Mouse (Mus musculus) adrenal gland, adult 8-10 months (tissue): Measurements from ENCODE around the gene Sox4. TPM values are rescaled to one million over a fixed set of nuclear protein-coding genes. Genes with fewer than 3 reads are reported as not detected.
A peak's percentile ranks its signal among the peaks of the same experiment; 100 is the strongest.

Source experiments
- DNase-seq: peaks from one replicate; pipeline ENCODE4 v3.0.0; 2022
- total RNA-seq, 4 experiments: library from RNA; stranded (reverse); gene quantifications; 2 replicates each; pipeline ENCODE4 v1.2.4; 2022

Sox4 gene
- 10 to 100 TPM; 21.8 to 31.1 (median 26.7) TPM for total RNA-seq

DNA sequence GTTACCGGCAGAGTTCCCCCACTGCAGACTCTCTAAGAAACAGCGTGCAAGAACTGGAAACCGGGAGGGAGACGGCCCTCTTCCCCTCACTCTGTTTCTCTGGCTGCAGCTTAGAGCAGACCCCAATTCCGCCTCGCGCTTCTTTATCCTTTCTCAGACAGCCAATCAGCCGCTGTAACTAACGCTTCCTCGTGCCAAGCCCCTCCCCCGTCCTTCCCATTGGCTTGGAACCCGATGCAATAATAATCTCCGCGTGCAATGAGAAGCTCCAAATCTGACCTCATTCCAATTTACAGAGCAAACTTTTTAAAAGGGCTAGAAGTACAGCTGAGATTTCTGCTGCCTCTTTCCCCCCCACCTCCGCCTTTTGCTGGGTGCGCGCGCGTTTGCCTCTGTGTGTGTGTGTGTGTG is at the start of gene Sox4:
Sox4 (minus strand) TSS at position 133 of the 411 bp plus-strand sequence.
- DNase-seq: peak; percentile 95

- DNase-seq: no peak
Measured at GRCm38 (mm10) chr13:28991899-28992664, 38.6 kb upstream of the Sox4 start.

DNA sequence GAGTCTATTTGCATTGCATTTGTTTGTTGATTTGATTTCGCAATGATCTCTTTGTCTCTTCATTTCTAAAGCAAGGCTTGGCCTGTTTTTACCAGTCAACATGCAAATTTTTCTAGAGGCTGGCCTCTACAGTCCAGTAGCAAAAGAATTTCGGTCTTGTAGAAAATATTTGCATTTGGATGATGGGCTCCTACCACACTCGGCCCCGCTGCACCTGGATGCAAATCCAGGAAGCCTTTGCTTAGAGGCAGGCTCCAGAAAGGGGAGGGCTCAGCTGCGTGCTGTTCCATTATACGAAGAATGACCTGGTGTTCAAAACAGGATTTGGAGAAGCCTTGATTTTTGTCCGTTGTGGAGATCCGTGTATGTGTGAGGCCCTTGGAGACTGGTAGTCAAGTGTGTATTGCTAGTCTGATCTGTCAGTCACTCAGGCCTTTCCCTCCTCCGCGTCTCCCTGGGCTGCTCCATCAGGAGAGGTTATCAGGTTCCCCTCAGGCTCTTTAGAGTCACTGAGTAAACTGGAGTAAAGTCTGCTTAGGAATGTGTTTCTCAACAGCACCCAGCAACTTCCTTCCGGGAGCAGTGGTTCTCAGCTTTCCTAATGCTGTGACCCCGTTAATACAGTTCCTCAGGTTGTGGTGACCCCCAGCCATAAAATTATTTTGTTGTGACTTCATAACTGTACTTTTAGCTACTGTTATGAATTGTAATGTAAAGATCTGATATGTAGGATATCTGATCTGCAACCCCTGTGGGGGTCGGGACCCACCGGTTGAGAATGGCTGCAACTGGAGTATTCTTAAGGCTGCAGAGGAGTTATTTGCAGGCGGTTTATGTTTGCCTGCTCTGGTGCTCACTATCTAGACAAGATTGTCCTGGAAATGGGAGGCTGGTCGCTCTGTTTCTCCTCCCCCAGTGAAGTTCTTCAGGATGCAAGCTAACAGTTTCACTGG is 35.5 kb upstream of the Sox4 start:
- DNase-seq: no peak

DNA sequence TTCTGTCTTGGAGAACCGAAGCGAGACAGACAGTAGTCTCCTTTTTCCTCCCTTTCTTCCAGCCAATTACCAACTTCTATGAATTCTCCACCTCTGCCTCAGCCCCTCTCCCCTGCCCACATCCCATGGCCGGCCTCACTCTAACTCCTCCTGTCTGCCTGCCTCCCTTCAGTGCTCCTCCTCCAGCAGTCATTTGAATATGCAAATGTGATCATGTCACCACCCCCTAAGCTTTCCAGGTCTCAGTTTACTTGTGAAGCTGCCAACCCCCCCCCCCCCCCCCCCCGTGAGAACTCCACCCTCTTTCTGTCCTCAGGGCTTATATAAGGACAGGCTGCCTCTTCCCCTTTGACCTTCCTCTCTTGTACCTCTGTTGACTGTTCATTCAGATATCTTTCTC is 27.2 kb upstream of the Sox4 start:
- DNase-seq: no peak

DNA sequence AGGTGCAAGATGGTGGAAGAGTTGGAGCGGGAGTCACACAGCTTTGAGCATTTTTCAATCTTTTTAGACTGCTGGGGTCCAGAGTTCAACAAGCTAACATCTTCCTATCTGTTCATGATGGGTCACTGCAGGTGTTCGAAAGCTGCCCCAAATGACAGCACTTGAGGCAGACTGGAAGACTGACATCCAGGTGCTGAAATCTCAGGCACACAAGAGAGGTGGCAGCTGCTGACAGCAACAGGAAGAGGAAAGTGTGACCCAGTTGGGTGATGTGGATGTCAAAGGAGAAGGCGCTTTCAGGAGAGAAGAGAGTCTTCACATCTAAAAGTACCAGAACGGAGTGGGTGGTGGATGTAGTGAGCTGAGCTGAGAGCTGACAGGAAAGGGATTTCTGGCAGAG is 21.5 kb upstream of the Sox4 start:
- DNase-seq: no peak

- no peak for DNase-seq
Measured at GRCm38 (mm10) chr13:28974597-28974996, 21.1 kb upstream of the Sox4 start.

- no peak for DNase-seq
Measured at GRCm38 (mm10) chr13:28960916-28961315, 7.4 kb upstream of the Sox4 start.

- peak; percentile 72 for DNase-seq
Measured at GRCm38 (mm10) chr13:28959458-28959978, 6.0 kb upstream of the Sox4 start.

- DNase-seq: no peak
Measured at GRCm38 (mm10) chr13:28959068-28959440, 5.5 kb upstream of the Sox4 start.

GRCm38 (mm10) chr13:28958211-28959067 is 4.9 kb upstream of the Sox4 start:
- DNase-seq: peak; percentile 64

DNA sequence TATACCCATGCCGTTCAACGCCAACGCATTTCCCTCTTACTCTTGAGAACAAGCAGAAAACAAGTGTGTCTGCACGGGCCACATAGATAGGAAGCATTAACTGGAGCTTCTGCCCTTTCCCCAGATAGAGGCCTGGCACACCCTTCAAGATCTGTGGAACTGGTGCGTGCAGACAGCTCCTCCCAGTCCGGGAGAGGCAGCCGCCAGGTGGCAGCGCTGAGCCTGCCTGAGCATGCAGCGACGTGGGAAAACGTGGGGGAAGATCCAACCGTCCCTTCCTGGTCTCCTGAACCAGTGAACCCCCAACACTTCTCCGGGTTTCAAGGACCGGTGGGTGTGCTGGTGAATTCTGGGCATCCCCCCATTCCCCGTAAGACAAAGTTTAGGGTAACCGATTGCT is 4.3 kb upstream of the Sox4 start:
- peak; percentile 91 for DNase-seq

GRCm38 (mm10) chr13:28952576-28953571 is 639 bp downstream of the Sox4 start:
- DNase-seq: peak; percentile 70

GRCm38 (mm10) chr13:28951691-28952575 is 1.6 kb downstream of the Sox4 start:
- DNase-seq: peak; percentile 19

DNA sequence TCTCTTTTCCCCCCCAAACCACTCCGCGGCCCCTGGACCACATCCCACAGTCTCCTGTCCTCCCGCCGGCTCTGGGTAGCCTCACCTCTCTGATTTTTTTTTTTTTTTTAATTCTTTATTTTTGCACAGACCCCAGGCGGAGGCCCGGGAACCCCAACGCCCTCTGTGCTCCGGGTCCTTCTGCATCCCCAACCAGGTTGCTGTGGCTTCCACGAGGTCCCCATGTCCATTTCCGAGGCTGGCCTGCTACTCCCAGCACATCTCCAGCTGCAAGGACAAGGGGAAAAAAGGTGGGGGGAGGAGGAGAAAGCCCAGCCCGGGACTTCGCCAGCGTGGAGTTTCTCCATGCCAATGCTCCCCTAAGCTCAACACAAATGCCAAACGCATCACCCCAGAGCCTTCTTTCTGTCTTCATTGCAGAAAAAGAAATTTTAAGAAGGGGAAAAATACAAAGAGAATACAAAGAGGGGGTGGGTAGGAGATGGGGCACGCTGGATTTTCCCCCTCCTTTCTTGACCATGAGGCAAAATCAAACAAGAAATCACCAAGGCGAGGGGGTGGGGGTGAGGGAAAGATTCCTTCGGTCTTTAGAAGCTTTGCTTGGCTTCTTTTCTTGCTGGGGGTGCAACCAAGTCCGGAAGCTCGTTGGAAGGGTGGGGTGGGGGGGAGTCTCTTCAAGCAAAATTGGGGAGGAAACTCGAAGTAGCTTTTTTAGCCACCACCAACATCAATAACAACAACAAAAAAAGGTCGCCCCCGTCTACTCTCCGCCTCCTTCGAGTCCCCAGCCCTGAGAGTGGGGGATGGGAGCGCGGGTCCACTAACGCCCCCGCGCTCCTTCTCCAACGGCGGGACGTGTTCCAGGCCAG is 2.7 kb downstream of the Sox4 start:
- peak; percentile 24 for DNase-seq

DNA sequence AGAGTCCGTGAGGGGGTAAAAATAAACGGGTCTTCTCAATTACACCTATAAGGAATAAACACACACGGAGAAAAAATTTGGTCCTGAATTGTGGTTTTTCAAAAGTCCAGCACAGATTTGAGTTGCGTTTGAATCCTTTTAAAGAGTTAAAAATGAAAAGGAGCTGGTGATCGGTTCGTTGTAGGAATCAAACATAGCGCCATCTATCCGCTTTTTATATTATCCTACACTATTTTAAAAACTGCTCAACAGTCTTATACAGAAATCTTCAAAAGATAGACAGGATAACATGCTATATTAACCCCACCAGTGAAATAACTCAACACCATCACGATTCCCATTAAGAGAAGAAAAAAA is 3.3 kb downstream of the Sox4 start:
- no peak for DNase-seq

DNA sequence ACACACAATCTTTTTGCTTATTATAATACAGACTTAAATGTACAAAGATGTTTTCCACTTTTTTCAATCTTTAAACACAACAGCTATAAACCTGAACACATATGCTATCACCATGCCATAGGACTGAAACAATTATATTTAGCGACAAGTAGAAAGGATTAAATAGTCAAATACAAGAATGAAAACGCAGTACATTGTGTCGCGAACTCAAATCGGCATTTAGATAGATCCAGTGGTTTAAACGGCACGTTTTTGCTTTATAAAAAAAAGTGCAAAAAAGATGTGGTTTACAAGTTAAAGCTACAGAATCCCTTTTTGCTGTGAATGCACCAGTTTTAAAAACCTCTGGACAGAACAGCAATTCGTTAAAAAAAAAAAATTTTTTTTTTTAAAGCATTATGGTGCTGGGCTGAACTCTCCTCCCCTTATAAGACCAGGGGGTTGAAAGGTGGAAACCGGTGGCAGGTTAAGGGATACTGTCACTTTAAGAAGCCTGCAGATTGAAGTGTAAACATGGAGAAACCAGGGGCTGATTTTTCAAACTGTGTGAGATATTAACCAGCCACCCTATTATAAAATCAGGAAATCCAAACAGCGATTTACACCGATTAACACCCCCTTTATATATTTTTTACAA is 4.1 kb downstream of the Sox4 start:
- DNase-seq: no peak

DNA sequence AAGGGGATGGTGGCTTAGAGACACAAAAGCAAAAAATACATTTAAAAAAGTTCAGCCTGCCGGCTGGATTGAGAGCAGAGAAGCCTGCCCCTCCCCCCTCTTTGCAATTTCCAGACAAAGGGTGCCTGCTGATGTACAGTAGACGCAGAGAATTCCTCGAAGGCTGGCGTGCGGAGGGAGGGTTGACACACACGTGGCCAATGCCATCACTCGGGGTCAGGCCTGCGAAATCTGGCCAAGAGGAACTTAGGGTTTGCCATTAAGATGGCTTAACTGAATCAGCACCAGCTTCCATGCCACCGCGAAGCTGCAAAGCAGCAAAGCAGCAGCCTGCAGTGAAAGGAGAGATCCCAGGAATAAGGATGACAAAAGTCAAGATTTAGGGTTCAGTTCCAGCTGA is 5.0 kb downstream of the Sox4 start:
- no peak for DNase-seq

DNA sequence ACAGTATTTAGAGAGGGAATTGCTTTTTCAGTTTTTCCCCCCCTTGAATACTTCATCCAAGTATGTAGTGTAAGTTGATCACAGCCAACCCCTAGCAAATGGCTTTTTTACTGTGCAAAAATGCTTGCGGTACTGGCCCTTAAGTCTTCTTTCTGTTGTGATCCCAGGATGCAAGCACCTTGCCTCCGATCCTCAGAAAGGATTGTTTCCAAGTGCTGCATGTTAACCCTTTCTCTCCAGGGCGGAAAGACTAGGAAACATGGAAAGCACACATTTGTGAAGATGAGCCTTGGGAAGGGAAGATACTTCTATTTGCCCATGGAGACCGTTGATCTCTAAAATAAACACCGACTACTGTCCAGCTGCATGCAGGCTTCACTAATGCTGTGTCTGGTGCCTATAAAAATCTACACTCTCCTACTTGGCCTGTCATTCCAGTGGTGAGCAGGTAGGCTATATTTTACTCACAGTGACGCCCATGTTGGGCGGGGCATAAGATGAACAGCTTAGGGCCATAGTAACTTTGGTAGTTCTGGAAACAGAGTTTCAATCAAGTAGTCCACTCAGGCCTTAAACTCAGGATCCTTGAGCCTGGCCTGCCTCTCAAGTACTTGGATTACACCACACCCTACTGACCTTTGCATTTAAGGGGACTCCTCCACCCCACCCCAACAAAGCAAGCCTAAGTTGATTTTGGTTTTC is 5.6 kb downstream of the Sox4 start:
- DNase-seq: no peak
